Mouse (Mus musculus): ENCODE data around the gene Lrrc36. TPM values are rescaled to one million over a fixed set of nuclear protein-coding genes. Genes with fewer than 3 reads are reported as not detected.
A peak's percentile ranks its signal among the peaks of the same experiment; 100 is the strongest.

Gene Lrrc36
- polyA plus RNA-seq, 1 experiment from 2014 or later, result 0.18 TPM

GRCm38 (mm10) chr8:105476161-105476560, 62.8 kb downstream of the Lrrc36 start:
- Histone ChIP-seq H3K4me2 (no peak overlapping the region), H3K4me3 (no peak overlapping the region), H3K9me3 (replicated peaks) (no peaks in the 10 kb centered on the region), H3K4me1 (peaks cover 29% of the 10 kb centered on the region), H3K9ac (no peak overlapping the region), H3K27ac (no peak overlapping the region), H3K36me3 (no peaks in the 10 kb centered on the region), H3K27me3 (replicated peaks) (peaks cover 76% of the 10 kb centered on the region)
- WGBS (ENCODE audit: insufficient replicate concordance), result 77% methylated on average over 7 of the region's 7 CpGs
- no peak for ATAC-seq

- H3K4me1 ChIP-seq, result peaks cover 24% of the 10 kb centered on the region
- peaks cover 69% of the 10 kb centered on the region for H3K27me3 ChIP-seq (replicated peaks)
- H3K4me3 ChIP-seq, result no peak overlapping the region
- WGBS (ENCODE audit: insufficient replicate concordance), result 39% methylated on average over 25 of the region's 25 CpGs
- H3K36me3 ChIP-seq, result no peaks in the 10 kb centered on the region
- H3K9ac ChIP-seq, result no peak overlapping the region
- ATAC-seq, result 0 out of 2 replicates have a peak, but pooled peaks have one; percentile 20
- no peaks in the 10 kb centered on the region for H3K9me3 ChIP-seq (replicated peaks)
- H3K4me2 ChIP-seq, result no peak overlapping the region
- H3K27ac ChIP-seq, result no peak overlapping the region
Measured at GRCm38 (mm10) chr8:105476628-105477413, 63.5 kb downstream of the Lrrc36 start.

- Histone ChIP-seq H3K4me1 (peaks cover 20% of the 10 kb centered on the region), H3K9me3 (replicated peaks) (no peaks in the 10 kb centered on the region), H3K27me3 (replicated peaks) (peaks cover 60% of the 10 kb centered on the region), H3K27ac (no peak overlapping the region), H3K36me3 (no peaks in the 10 kb centered on the region), H3K4me2 (no peak overlapping the region), H3K4me3 (no peak overlapping the region), H3K9ac (no peak overlapping the region)
- ATAC-seq, result no peak
- WGBS (ENCODE audit: insufficient replicate concordance), result 58% methylated on average over 3 of the region's 3 CpGs
Measured at GRCm38 (mm10) chr8:105477792-105478191, 64.4 kb downstream of the Lrrc36 start.

- Histone ChIP-seq H3K36me3 (no peaks in the 10 kb centered on the region), H3K4me1 (peaks cover 8% of the 10 kb centered on the region), H3K27ac (no peak overlapping the region), H3K4me2 (no peak overlapping the region), H3K27me3 (replicated peaks) (peaks cover 27% of the 10 kb centered on the region), H3K4me3 (no peak overlapping the region), H3K9me3 (replicated peaks) (no peaks in the 10 kb centered on the region), H3K9ac (no peak overlapping the region)
- WGBS (ENCODE audit: insufficient replicate concordance), result 26% methylated on average over 2 of the region's 2 CpGs
- ATAC-seq, result no peak
Measured at GRCm38 (mm10) chr8:105481013-105481412, 67.6 kb downstream of the Lrrc36 start.

- H3K27me3 ChIP-seq (replicated peaks), result peaks cover 23% of the 10 kb centered on the region
- H3K36me3 ChIP-seq, result no peaks in the 10 kb centered on the region
- no peak overlapping the region for H3K4me2 ChIP-seq
- ATAC-seq, result no peak
- no peaks in the 10 kb centered on the region for H3K9me3 ChIP-seq (replicated peaks)
- 63% methylated on average over 6 of the region's 6 CpGs for WGBS (ENCODE audit: insufficient replicate concordance)
- no peak overlapping the region for H3K9ac ChIP-seq
- no peak overlapping the region for H3K27ac ChIP-seq
- peaks cover 8% of the 10 kb centered on the region for H3K4me1 ChIP-seq
- no peak overlapping the region for H3K4me3 ChIP-seq
Measured at GRCm38 (mm10) chr8:105481453-105481852, 68.1 kb downstream of the Lrrc36 start.

GRCm38 (mm10) chr8:105482123-105482522, 68.8 kb downstream of the Lrrc36 start:
- Histone ChIP-seq H3K4me2 (no peak overlapping the region), H3K36me3 (no peaks in the 10 kb centered on the region), H3K4me1 (peaks cover 8% of the 10 kb centered on the region), H3K27me3 (replicated peaks) (peaks cover 16% of the 10 kb centered on the region), H3K4me3 (no peak overlapping the region), H3K27ac (no peak overlapping the region), H3K9me3 (replicated peaks) (no peaks in the 10 kb centered on the region), H3K9ac (no peak overlapping the region)
- ATAC-seq, result no peak
- WGBS (ENCODE audit: insufficient replicate concordance), result 70% methylated on average over 8 of the region's 8 CpGs

GRCm38 (mm10) chr8:105483212-105484029, 70.0 kb downstream of the Lrrc36 start:
- H3K9ac ChIP-seq, result no peak overlapping the region
- 44% methylated on average over 14 of the region's 14 CpGs for WGBS (ENCODE audit: insufficient replicate concordance)
- H3K4me2 ChIP-seq, result no peak overlapping the region
- no peak for ATAC-seq
- H3K36me3 ChIP-seq, result no peaks in the 10 kb centered on the region
- H3K4me1 ChIP-seq, result peaks cover 8% of the 10 kb centered on the region
- no peak overlapping the region for H3K27ac ChIP-seq
- H3K4me3 ChIP-seq, result no peak overlapping the region
- no peaks in the 10 kb centered on the region for H3K9me3 ChIP-seq (replicated peaks)
- H3K27me3 ChIP-seq (replicated peaks), result peaks cover 8% of the 10 kb centered on the region; the same call in 1 of the 2 replicates

GRCm38 (mm10) chr8:105484030-105484368, 70.6 kb downstream of the Lrrc36 start:
- Histone ChIP-seq H3K4me1 (peaks cover 8% of the 10 kb centered on the region), H3K27me3 (replicated peaks) (peaks cover 5% of the 10 kb centered on the region; the same call in 1 of the 2 replicates), H3K9ac (no peak overlapping the region), H3K4me2 (no peak overlapping the region), H3K27ac (no peak overlapping the region), H3K36me3 (no peaks in the 10 kb centered on the region), H3K9me3 (replicated peaks) (no peaks in the 10 kb centered on the region), H3K4me3 (no peak overlapping the region)
- no peak for ATAC-seq
- WGBS (ENCODE audit: insufficient replicate concordance), result 56% methylated on average over 3 of the region's 3 CpGs

- WGBS (ENCODE audit: insufficient replicate concordance), result 44% methylated on average over 2 of the region's 2 CpGs
- ATAC-seq, result no peak
- Histone ChIP-seq H3K4me3 (no peak overlapping the region), H3K36me3 (no peaks in the 10 kb centered on the region), H3K27me3 (replicated peaks) (peaks cover under 1% of the 10 kb centered on the region; the same call in 1 of the 2 replicates), H3K9ac (no peak overlapping the region), H3K4me1 (peaks cover 8% of the 10 kb centered on the region), H3K9me3 (replicated peaks) (no peaks in the 10 kb centered on the region), H3K4me2 (no peak overlapping the region), H3K27ac (no peak overlapping the region)
Measured at GRCm38 (mm10) chr8:105484392-105484791, 71.0 kb downstream of the Lrrc36 start.

GRCm38 (mm10) chr8:105488082-105488481, 74.7 kb downstream of the Lrrc36 start:
- Histone ChIP-seq H3K9ac (no peak overlapping the region), H3K27ac (no peak overlapping the region), H3K36me3 (no peaks in the 10 kb centered on the region), H3K27me3 (replicated peaks) (no peaks in the 10 kb centered on the region), H3K9me3 (replicated peaks) (no peaks in the 10 kb centered on the region), H3K4me3 (no peak overlapping the region), H3K4me1 (peaks cover 14% of the 10 kb centered on the region), H3K4me2 (no peak overlapping the region)
- no peak for ATAC-seq
- 48% methylated on average over 3 of the region's 3 CpGs for WGBS (ENCODE audit: insufficient replicate concordance)

GRCm38 (mm10) chr8:105489281-105489680, 75.9 kb downstream of the Lrrc36 start:
- H3K9ac ChIP-seq, result no peak overlapping the region
- no peak overlapping the region for H3K27ac ChIP-seq
- WGBS (ENCODE audit: insufficient replicate concordance), result 43% methylated on average over 1 of the region's 1 CpGs
- H3K4me3 ChIP-seq, result no peak overlapping the region
- H3K27me3 ChIP-seq (replicated peaks), result no peaks in the 10 kb centered on the region
- H3K36me3 ChIP-seq, result no peaks in the 10 kb centered on the region
- no peaks in the 10 kb centered on the region for H3K9me3 ChIP-seq (replicated peaks)
- no peak for ATAC-seq
- H3K4me1 ChIP-seq, result peaks cover 14% of the 10 kb centered on the region
- no peak overlapping the region for H3K4me2 ChIP-seq

- H3K4me2 ChIP-seq, result no peak overlapping the region
- H3K9me3 ChIP-seq (replicated peaks), result no peaks in the 10 kb centered on the region
- H3K27me3 ChIP-seq (replicated peaks), result peaks cover 5% of the 10 kb centered on the region; the same call in 1 of the 2 replicates
- H3K4me1 ChIP-seq, result peaks cover 33% of the 10 kb centered on the region
- H3K36me3 ChIP-seq, result no peaks in the 10 kb centered on the region
- no peak overlapping the region for H3K4me3 ChIP-seq
- WGBS (ENCODE audit: insufficient replicate concordance), result 66% methylated on average over 3 of the region's 3 CpGs
- H3K27ac ChIP-seq, result no peak overlapping the region
- H3K9ac ChIP-seq, result no peak overlapping the region
- no peak for ATAC-seq
Measured at GRCm38 (mm10) chr8:105493495-105493894, 80.1 kb downstream of the Lrrc36 start.
